Comparison of ENCODE assay signal across 1 mouse cellular context in genomic region chr17:35240384-35241304, GRCm38 (mm10).
A peak's percentile ranks its signal among the peaks of the same experiment; 100 is the strongest.
TF ChIP-seq lines count a peak whose summit lies in the region.

No protein-coding gene starts in this region.

TF ChIP-seq in MEL, 35 proteins besides CTCF, POLR2A, EP300 and RAD21:
- TF ChIP-seq E2F4 (IDR thresholded peaks at IDR 0.05; ENCODE audit: borderline replicate concordance, low read depth, low read length), result no peak
- peak; percentile 17; the same call in 1 of the 2 replicates for TF ChIP-seq SIN3A (IDR thresholded peaks at IDR 0.05; ENCODE audit: low read length)
- no peak for TF ChIP-seq NRF1 (IDR thresholded peaks at IDR 0.05; ENCODE audit: insufficient read depth, low read depth, low read length, poor library complexity, severe bottlenecking)
- TF ChIP-seq ZC3H11A (IDR thresholded peaks at IDR 0.05; ENCODE audit: low read depth, low read length), result no peak
- TF ChIP-seq MYB (IDR thresholded peaks at IDR 0.05; ENCODE audit: low read depth, low read length), result no peak
- TF ChIP-seq USF1 (IDR thresholded peaks at IDR 0.05; ENCODE audit: low read depth, low read length), result no peak
- TF ChIP-seq TAL1 (IDR thresholded peaks at IDR 0.05; ENCODE audit: low read length), result no peak
- no peak; the same call in 1 of the 2 replicates for TF ChIP-seq POLR2AphosphoS2 (IDR thresholded peaks at IDR 0.05; ENCODE audit: low read length)
- TF ChIP-seq GATA1 (IDR thresholded peaks at IDR 0.05; ENCODE audit: low read depth, low read length), result peak; percentile 52
- 0 out of 2 replicates have a peak, but pooled peaks have one; percentile 16 for TF ChIP-seq TBP (IDR thresholded peaks at IDR 0.05; ENCODE audit: low read depth, low read length)
- TF ChIP-seq ELF1 (IDR thresholded peaks at IDR 0.05; ENCODE audit: low read depth, low read length), result no peak
- no peak for TF ChIP-seq JUND (IDR thresholded peaks at IDR 0.05; ENCODE audit: low read depth, low read length)
- TF ChIP-seq POLR2AphosphoS5 (IDR thresholded peaks at IDR 0.05; ENCODE audit: borderline replicate concordance, low read depth, low read length), result no peak
- TF ChIP-seq MAX (IDR thresholded peaks at IDR 0.05; ENCODE audit: low read length), result 0 out of 2 replicates have a peak, but pooled peaks have one; percentile 23
- no peak for TF ChIP-seq CHD2 (IDR thresholded peaks at IDR 0.05; ENCODE audit: low read length)
- TF ChIP-seq SMC3 (IDR thresholded peaks at IDR 0.05; ENCODE audit: low read depth, low read length), result no peak
TF ChIP-seq in MEL: peak in this region for 4.
